Mouse (Mus musculus): ENCODE measurements at regions not wholly inside any gene's neighbourhood (a gene's known extent, or its start where the extent isn't known, plus 50 kb on each side); places are given as distances from the start of the nearest gene placed in this dataset.
"Not testable (repeated sequence)": the region's sequence is repeated elsewhere in the genome, so short reads cannot be mapped to it uniquely, and the experiment has no call there.

DNA sequence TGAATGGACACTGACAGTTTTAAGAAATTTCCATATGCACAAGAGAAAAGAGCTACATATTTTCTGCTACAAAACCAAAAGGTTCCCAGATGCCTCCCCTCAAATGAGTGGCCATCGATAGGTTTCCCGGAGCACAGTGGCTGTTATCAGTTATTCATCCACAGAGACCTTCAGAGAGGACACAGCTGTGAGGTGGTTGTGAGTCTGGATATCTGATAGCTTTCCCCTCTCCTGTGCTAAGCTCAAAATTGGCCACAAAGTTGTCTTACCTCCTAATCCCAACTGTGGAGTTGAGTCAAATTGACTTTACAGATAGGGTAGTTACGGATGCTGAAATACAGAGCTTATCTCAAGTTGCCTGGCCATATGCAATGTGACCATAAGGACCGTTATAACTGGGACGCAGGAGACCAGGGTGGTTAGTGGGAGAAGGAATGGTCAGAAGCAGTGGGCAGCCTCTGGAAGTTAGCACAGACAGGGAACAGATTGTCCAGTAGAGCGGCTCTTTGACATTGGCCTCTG, 93.3 kb upstream of the Zfp706 start:
- DNase-seq, result no peak

- DNase-seq, result peak; percentile 74 to 79
Measured at GRCm38 (mm10) chr15:37099927-37100766, 92.6 kb upstream of the Zfp706 start.

- DNase-seq, result no peak
Measured at GRCm38 (mm10) chr15:37099176-37099575, 91.6 kb upstream of the Zfp706 start.

GRCm38 (mm10) chr15:37097426-37097825, 89.9 kb upstream of the Zfp706 start:
- DNase-seq, result no peak

- DNase-seq, result not testable (repeated sequence)
Measured at GRCm38 (mm10) chr15:37091171-37091570, 83.6 kb upstream of the Zfp706 start.

GRCm38 (mm10) chr15:37083726-37084125, 76.2 kb upstream of the Zfp706 start:
- DNase-seq, result no peak

DNA sequence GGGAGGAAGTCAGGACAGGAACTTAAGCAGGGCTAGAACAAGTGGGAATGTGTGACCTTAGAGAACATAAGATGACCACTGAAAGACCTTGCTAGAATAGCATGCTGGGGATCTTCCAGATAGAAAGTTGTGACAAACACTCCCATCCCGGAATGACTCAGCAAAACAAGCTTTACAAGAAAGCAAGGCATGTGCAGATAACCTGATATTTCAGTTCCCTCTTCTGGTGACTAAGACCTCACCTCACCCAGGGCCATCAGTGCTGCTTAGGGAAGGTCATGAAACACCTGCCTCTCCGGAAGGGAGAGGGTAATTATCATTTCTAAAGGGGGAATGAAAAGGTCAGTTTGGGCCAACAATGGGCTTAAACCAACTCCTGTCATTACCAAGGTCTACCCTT, 74.3 kb upstream of the Zfp706 start:
- no peak for DNase-seq

- DNase-seq, result no peak
Measured at GRCm38 (mm10) chr15:37080931-37081330, 73.4 kb upstream of the Zfp706 start.

DNA sequence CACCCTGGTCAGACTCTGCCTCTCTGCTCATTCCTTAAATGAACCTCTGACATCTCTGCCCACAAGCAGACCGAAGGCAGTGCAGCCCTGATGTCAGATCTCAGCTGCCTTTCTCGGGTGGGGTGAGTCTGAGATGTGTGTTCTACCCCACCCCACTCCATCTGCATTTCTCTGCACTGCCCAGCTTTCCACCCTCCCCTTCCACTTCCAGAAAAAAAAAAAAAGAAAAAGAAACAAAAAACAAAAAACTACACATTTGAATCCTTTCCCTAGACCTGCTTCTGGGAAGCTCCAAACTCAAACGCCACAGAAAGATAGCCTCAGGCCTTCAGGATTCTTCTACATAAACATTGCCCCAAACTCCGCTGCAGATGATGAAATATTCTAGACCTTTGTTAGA, 72.8 kb upstream of the Zfp706 start:
- no peak for DNase-seq

DNA sequence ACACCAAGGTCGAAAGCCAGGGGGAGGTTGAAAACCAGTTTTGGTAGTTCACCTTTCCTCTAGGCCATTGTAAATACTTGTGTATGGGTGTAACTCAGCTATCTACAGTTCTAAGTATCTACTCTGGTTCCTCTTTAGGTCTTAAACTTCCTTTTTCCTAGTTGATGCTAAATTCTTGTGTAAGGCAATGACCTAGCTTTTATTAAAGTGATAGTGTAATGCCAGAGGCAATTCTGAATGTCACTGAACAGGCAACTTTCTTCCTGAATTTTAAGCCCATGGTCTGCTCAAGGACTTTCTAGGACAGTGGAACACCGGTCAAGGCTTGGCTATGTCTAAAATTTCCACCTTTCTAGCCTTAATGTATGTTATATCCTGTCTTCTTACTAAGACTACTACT, 66.6 kb upstream of the Zfp706 start:
- DNase-seq, result not testable (repeated sequence)

DNA sequence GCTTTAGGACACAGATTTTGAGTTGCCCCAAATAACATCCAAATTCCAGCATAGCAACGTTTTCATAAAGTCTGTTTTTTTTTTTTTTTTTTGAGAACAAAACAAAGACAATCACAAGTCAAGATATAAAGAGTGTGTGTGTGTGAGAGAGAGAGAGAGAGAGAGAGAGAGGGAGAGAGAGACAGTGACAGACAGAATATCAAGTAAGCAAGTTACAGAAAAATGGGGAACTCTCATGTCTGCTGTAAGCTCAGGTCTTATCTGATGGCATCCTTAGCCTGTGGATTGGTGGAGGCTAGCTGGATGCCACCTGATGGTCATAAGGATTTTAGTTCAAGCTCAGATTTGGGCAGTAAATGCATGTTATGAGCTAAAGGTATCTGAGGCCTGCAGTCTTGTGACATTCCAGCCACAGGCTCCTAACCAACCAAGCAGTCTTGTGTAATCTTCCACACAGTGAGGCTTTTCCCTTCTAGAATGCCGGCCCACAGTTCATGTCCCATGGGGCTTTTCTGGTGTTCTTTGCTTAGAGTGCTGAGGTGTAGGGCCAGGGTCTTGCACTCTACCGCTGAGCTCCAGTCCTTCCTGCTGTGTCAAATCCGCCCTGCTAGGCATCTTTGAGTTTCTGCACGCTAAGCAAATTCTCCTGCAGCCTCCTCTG, 64.8 kb upstream of the Zfp706 start:
- no peak for DNase-seq

- no peak for DNase-seq
Measured at GRCm38 (mm10) chr15:37070188-37070587, 62.6 kb upstream of the Zfp706 start.

DNA sequence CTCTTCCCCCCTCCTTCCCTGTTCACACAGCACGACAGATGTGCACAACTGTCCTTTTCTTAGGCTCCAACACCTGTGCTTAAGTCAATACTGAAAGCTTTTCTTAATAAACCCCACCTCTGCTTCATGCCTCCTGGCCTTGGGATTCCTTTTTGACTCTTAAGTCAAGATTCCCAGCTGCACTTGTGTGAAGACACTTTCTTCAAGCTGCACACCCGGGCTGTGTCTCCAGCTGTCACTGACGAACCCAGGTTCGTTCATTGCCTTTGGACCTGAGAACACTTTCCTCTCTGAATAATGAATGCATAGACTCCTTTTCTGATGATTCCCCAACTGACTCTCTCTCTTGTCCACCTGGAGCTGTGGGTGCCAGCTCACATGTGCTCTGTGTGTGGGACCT, 59.8 kb upstream of the Zfp706 start:
- DNase-seq, result no peak

DNA sequence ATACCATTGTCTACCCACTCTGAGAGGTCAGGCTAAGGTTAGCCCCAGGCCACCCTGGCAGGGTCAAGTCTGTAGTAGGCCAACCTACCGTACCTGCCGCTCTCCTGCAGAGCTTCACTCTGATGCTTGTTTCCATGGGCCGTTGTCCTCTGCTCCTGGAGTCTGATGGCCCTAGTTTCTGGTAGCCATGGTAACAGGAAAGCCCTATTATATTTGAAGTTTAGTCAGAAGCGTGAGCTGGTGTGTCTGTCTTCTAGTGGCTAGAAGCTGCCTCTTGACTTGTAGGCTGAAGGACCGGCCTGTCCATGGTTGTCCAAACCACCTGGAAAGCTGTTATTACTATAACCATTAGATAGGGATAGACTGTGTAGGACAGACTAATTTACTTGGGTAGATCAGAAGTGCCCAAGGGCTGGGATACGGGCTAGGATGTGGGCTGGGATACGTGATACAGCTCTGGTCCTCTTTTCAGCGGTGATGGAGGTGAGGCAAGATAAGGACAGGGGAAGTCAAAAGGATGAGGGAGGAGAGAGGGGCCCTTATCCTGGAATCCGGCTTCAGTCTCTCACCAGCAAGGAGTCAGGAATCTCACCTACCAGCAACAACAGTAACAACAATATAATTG, 58.5 kb upstream of the Zfp706 start:
- DNase-seq, result no peak

DNA sequence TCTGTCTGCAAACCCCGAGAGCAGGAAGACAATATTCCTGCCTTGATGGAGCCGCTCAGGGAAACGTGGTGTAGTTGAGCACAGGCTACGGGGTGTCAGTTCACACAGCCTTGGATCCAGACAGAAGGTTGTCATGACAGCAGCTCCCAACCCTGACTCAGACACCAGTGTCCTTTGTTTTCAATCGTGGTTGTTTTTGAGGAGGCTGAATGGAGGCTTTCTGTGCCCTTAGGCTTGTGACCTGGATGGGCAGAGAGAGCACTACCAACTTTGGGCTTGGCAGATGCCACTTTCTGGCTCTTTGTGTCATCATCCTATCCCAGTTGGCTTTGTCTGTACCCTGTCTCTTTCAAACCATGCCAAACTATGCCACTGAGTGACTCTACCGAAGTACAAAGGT, 57.8 kb upstream of the Zfp706 start:
- no peak for DNase-seq

DNA sequence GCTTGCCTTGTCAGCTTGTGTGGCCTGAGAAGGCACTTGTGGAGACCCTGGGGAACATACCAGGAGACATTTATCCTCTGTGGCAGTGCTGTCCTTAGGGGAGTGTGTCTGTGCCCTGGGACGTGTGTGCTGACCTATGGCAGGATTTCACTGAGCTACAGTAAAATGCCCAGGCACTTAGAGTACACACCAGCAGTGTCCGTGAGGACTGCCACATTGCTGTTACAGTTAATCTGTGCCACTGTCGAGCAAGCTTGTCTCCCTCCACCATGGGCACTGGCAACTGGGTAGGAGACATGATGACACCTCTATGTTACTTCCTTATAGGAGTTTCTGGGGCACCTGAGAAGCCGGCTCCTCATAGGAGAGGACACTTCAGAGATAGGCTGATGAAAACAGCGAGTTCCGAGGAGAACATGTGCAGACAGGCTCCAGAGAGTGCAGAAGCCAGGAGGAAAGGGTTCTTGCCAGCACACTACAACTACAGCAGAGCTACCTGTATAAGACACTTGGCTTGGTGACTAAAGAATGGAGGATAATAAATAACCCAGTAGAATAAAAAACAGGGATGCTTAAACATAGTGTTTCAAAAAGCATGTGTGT, 56.3 kb upstream of the Zfp706 start:
- DNase-seq, result no peak

DNA sequence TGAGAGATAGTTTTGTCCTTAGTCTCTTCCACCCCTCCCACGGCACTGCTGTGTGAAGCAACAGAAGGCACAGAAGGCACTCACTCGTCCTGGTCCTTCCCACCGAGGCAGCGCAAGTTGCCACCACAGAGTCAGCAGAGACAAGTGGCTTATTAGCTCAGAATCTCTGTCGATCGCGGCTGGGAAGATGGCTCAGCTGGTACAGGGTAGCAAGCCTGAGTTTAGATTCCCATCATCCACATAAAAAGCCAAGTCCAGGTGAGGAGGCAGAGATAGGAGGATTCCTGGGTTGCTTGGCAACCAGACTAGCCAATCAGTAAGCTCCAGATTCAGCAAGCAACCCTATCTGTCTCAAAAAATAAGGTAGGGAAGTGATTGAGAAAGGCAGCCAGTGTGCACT, 55.0 kb upstream of the Zfp706 start:
- no peak for DNase-seq

DNA sequence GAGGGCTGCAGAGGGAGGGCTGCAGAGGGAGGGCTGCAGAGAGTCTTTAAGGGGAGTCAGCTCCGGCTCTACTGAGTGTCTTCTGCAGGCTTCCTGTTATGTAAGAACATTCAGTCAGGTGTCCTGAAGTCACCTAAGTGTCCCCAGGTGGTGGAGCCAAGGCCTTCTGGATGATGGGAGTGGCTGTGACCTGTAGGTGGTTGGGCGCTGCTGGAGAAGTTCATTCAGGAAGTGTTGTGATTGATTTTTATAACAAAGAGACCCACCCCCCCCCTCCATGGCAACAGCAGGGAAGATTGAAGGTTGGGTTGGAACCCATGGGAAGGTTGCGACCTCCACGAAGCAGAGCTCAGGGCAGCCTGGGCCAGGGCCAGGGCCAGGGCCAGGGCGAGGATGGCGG, 53.9 kb upstream of the Zfp706 start:
- no peak for DNase-seq

GRCm38 (mm10) chr15:37060831-37061230, 53.3 kb upstream of the Zfp706 start:
- DNase-seq, result no peak
